Mouse (Mus musculus) limb, embryonic 13.5 days (tissue): ENCODE data around the gene Nrxn2. TPM values are rescaled to one million over a fixed set of nuclear protein-coding genes. Genes with fewer than 3 reads are reported as not detected.

Source experiments
- ATAC-seq: fragments of 200-750 bp; cut with Nextera tagmentation; 2 replicates; pipeline ENCODE4 v1.8.0; 2017; ENCODE audit warnings: low read depth, moderate number of reproducible peaks, moderate TSS enrichment; ENCODE audit not compliant: low FRiP score
- H3K27ac ChIP-seq: fragments of 300-500 bp; sonication (generic); 2 replicates; pipeline ENCODE4 v1.5.1; 2015; ENCODE audit warnings: inconsistent platforms, mild to moderate bottlenecking, moderate library complexity
- H3K27me3 ChIP-seq: fragments of 300-500 bp; sonication (generic); 2 replicates; pipeline ENCODE4 v1.6.1; 2015; ENCODE audit warnings: mild to moderate bottlenecking, inconsistent platforms
- H3K36me3 ChIP-seq: fragments of 300-500 bp; sonication (generic); 2 replicates; pipeline ENCODE4 v1.6.1; 2015; ENCODE audit warnings: inconsistent platforms, mild to moderate bottlenecking, moderate library complexity
- H3K4me1 ChIP-seq: fragments of 300-500 bp; sonication (generic); 2 replicates; pipeline ENCODE4 v1.6.1; 2015; ENCODE audit warnings: inconsistent platforms
- H3K4me2 ChIP-seq: fragments of 300-500 bp; sonication (generic); replicated peaks from 2 replicates; pipeline ENCODE4 v1.6.1; 2015; ENCODE audit warnings: inconsistent platforms, mild to moderate bottlenecking, moderate library complexity
- H3K4me3 ChIP-seq: fragments of 300-500 bp; sonication (generic); 2 replicates; pipeline ENCODE4 v1.5.1; 2015; ENCODE audit warnings: moderate library complexity, mild to moderate bottlenecking, inconsistent platforms
- H3K9ac ChIP-seq: fragments of 300-500 bp; sonication (generic); 2 replicates; pipeline ENCODE4 v1.6.1; 2015; ENCODE audit warnings: mild to moderate bottlenecking, inconsistent platforms
- H3K9me3 ChIP-seq: fragments of 300-500 bp; sonication (generic); 2 replicates; pipeline ENCODE4 v1.6.1; 2016; ENCODE audit warnings: inconsistent platforms
- WGBS: fragments of 180-500 bp; shearing (Covaris S2); methylation state at CpG from one replicate; pipeline ENCODE4 v1.1.7; 2015; 5-methylcytosine and 5-hydroxymethylcytosine counted together
- polyA plus RNA-seq: library from polyadenylated mRNA; unstranded; fragments of >200 nt; fragmentation: Nextera tagmentation; extraction: Ambion mirVana; gene quantifications from 2 replicates; pipeline ENCODE4 v1.2.1, GENCODE M21; 2015

Nrxn2 gene
- polyA plus RNA-seq, 1 experiment from 2014 or later = 1.6 TPM

GRCm38 (mm10) chr19:6382323-6382924 is 36.1 kb upstream of the Nrxn2 start:
- no peak overlapping the region for H3K4me2 ChIP-seq
- ATAC-seq = no peak
- H3K9me3 ChIP-seq = no peaks in the 10 kb centered on the region
- H3K4me3 ChIP-seq = no peak overlapping the region
- peaks cover 25% of the 10 kb centered on the region for H3K36me3 ChIP-seq
- H3K4me1 ChIP-seq = peaks cover 19% of the 10 kb centered on the region
- no peak overlapping the region for H3K27ac ChIP-seq
- 0 out of 2 replicates have a peak overlapping the region, but pooled peaks have one; percentile 3 for H3K9ac ChIP-seq
- 76% methylated on average over 4 of the region's 4 CpGs for WGBS
- no peaks in the 10 kb centered on the region for H3K27me3 ChIP-seq

- Histone ChIP-seq H3K27me3 (no peaks in the 10 kb centered on the region), H3K4me3 (no peak overlapping the region), H3K27ac (peak overlapping the region; percentile 48), H3K4me1 (peaks cover 19% of the 10 kb centered on the region), H3K4me2 (no peak overlapping the region; the same call in 1 of the 2 replicates), H3K9me3 (no peaks in the 10 kb centered on the region), H3K9ac (no peak overlapping the region), H3K36me3 (peaks cover 15% of the 10 kb centered on the region)
- ATAC-seq = no peak
- WGBS = 45% methylated on average over 5 of the region's 5 CpGs
Measured at GRCm38 (mm10) chr19:6383470-6383869, 35.1 kb upstream of the Nrxn2 start.

GRCm38 (mm10) chr19:6384128-6384527 is 34.4 kb upstream of the Nrxn2 start, which contains the start of gene Pygm:
Gene Pygm (plus strand): TSS chr19:6384399.
- Histone ChIP-seq H3K36me3 (peaks cover 8% of the 10 kb centered on the region), H3K9me3 (no peaks in the 10 kb centered on the region), H3K4me2 (peak within 1 kb of the TSS; percentile 17; the same call in 1 of the 2 replicates), H3K27ac (peak within 1 kb of the TSS; percentile 48), H3K27me3 (peaks cover 6% of the 10 kb centered on the region), H3K4me1 (peaks cover 21% of the 10 kb centered on the region), H3K9ac (no peak within 1 kb of the TSS), H3K4me3 (no peak within 1 kb of the TSS)
- ATAC-seq = peak; percentile 68
- 17% methylated on average over 7 of the region's 7 CpGs for WGBS

GRCm38 (mm10) chr19:6384954-6385353 is 33.6 kb upstream of the Nrxn2 start:
- Histone ChIP-seq H3K27ac (no peak overlapping the region), H3K27me3 (peaks cover 7% of the 10 kb centered on the region), H3K4me1 (peaks cover 29% of the 10 kb centered on the region), H3K36me3 (peaks cover 4% of the 10 kb centered on the region; the same call in 1 of the 2 replicates), H3K9me3 (no peaks in the 10 kb centered on the region), H3K4me3 (no peak overlapping the region), H3K9ac (no peak overlapping the region), H3K4me2 (0 out of 2 replicates have a peak overlapping the region, but pooled peaks have one; percentile 17)
- WGBS = 77% methylated on average over 11 of the region's 11 CpGs
- ATAC-seq = no peak

GRCm38 (mm10) chr19:6385419-6385818 is 33.1 kb upstream of the Nrxn2 start:
- H3K4me1 ChIP-seq = peaks cover 32% of the 10 kb centered on the region
- H3K4me2 ChIP-seq = peak overlapping the region; percentile 17; the same call in 1 of the 2 replicates
- H3K4me3 ChIP-seq = no peak overlapping the region
- H3K27ac ChIP-seq = no peak overlapping the region
- H3K27me3 ChIP-seq = peaks cover 7% of the 10 kb centered on the region
- no peaks in the 10 kb centered on the region for H3K9me3 ChIP-seq
- ATAC-seq = no peak
- peaks cover 4% of the 10 kb centered on the region; the same call in 1 of the 2 replicates for H3K36me3 ChIP-seq
- WGBS = 69% methylated on average over 5 of the region's 5 CpGs
- H3K9ac ChIP-seq = no peak overlapping the region

GRCm38 (mm10) chr19:6385821-6386220 is 32.7 kb upstream of the Nrxn2 start:
- peaks cover 32% of the 10 kb centered on the region for H3K4me1 ChIP-seq
- peak overlapping the region; percentile 14; the same call in 1 of the 2 replicates for H3K4me2 ChIP-seq
- no peak overlapping the region for H3K27ac ChIP-seq
- H3K4me3 ChIP-seq = no peak overlapping the region
- no peak for ATAC-seq
- peaks cover 7% of the 10 kb centered on the region for H3K27me3 ChIP-seq
- 74% methylated on average over 7 of the region's 7 CpGs for WGBS
- no peak overlapping the region for H3K9ac ChIP-seq
- H3K36me3 ChIP-seq = peaks cover 2% of the 10 kb centered on the region; the same call in 1 of the 2 replicates
- H3K9me3 ChIP-seq = no peaks in the 10 kb centered on the region

GRCm38 (mm10) chr19:6386234-6386633 is 32.3 kb upstream of the Nrxn2 start:
- H3K4me1 ChIP-seq = peaks cover 32% of the 10 kb centered on the region
- H3K27me3 ChIP-seq = peaks cover 7% of the 10 kb centered on the region
- ATAC-seq = no peak
- no peak overlapping the region for H3K27ac ChIP-seq
- no peak overlapping the region for H3K4me2 ChIP-seq
- no peak overlapping the region for H3K4me3 ChIP-seq
- H3K36me3 ChIP-seq = no peaks in the 10 kb centered on the region
- 62% methylated on average over 9 of the region's 9 CpGs for WGBS
- H3K9ac ChIP-seq = no peak overlapping the region
- H3K9me3 ChIP-seq = no peaks in the 10 kb centered on the region

GRCm38 (mm10) chr19:6388006-6388405 is 30.5 kb upstream of the Nrxn2 start:
- Histone ChIP-seq H3K4me3 (no peak overlapping the region), H3K36me3 (no peaks in the 10 kb centered on the region), H3K4me2 (no peak overlapping the region), H3K9me3 (no peaks in the 10 kb centered on the region; the same call in 1 of the 2 replicates), H3K27me3 (peaks cover 7% of the 10 kb centered on the region), H3K27ac (no peak overlapping the region), H3K4me1 (peaks cover 32% of the 10 kb centered on the region), H3K9ac (no peak overlapping the region)
- 76% methylated on average over 13 of the region's 13 CpGs for WGBS
- no peak for ATAC-seq

GRCm38 (mm10) chr19:6389803-6390202 is 28.7 kb upstream of the Nrxn2 start:
- Histone ChIP-seq H3K36me3 (no peaks in the 10 kb centered on the region), H3K9ac (peak overlapping the region; percentile 32; the same call in 1 of the 2 replicates), H3K4me3 (peak overlapping the region; percentile 35), H3K9me3 (no peaks in the 10 kb centered on the region; the same call in 1 of the 2 replicates), H3K4me1 (peaks cover 14% of the 10 kb centered on the region), H3K27me3 (peaks cover 7% of the 10 kb centered on the region), H3K27ac (no peak overlapping the region), H3K4me2 (peak overlapping the region; percentile 64)
- 6% methylated on average over 16 of the region's 16 CpGs for WGBS
- no peak for ATAC-seq

- H3K4me1 ChIP-seq = peaks cover 13% of the 10 kb centered on the region
- H3K9ac ChIP-seq = no peak overlapping the region
- WGBS = 49% methylated on average over 6 of the region's 6 CpGs
- ATAC-seq = no peak
- H3K9me3 ChIP-seq = no peaks in the 10 kb centered on the region; the same call in 1 of the 2 replicates
- H3K36me3 ChIP-seq = no peaks in the 10 kb centered on the region
- H3K27ac ChIP-seq = no peak overlapping the region
- peak overlapping the region; percentile 35; the same call in 1 of the 2 replicates for H3K4me3 ChIP-seq
- H3K4me2 ChIP-seq = no peak overlapping the region; the same call in 1 of the 2 replicates
- H3K27me3 ChIP-seq = peaks cover 7% of the 10 kb centered on the region
Measured at GRCm38 (mm10) chr19:6390251-6390650, 28.3 kb upstream of the Nrxn2 start.

- no peak for ATAC-seq
- no peak overlapping the region for H3K9ac ChIP-seq
- 93% methylated on average over 14 of the region's 14 CpGs for WGBS
Measured at GRCm38 (mm10) chr19:6392743-6393393, 25.7 kb upstream of the Nrxn2 start.

GRCm38 (mm10) chr19:6393637-6394036 is 24.9 kb upstream of the Nrxn2 start:
- WGBS = 89% methylated on average over 16 of the region's 16 CpGs
- no peak overlapping the region for H3K9ac ChIP-seq
- H3K36me3 ChIP-seq = no peaks in the 10 kb centered on the region
- no peak overlapping the region for H3K27ac ChIP-seq
- ATAC-seq = no peak
- peaks cover 18% of the 10 kb centered on the region for H3K4me1 ChIP-seq
- H3K9me3 ChIP-seq = no peaks in the 10 kb centered on the region; the same call in 1 of the 2 replicates
- H3K4me2 ChIP-seq = no peak overlapping the region
- peaks cover 23% of the 10 kb centered on the region for H3K27me3 ChIP-seq
- H3K4me3 ChIP-seq = no peak overlapping the region

More at GRCm38 (mm10) chr19:6392743-6393393, 25.7 kb upstream of the Nrxn2 start:
- no peak overlapping the region for H3K4me3 ChIP-seq
- H3K4me2 ChIP-seq = no peak overlapping the region
- H3K27ac ChIP-seq = no peak overlapping the region
- H3K36me3 ChIP-seq = no peaks in the 10 kb centered on the region
- H3K4me1 ChIP-seq = peaks cover 13% of the 10 kb centered on the region
- H3K9me3 ChIP-seq = no peaks in the 10 kb centered on the region; the same call in 1 of the 2 replicates
- H3K27me3 ChIP-seq = peaks cover 17% of the 10 kb centered on the region
